Mouse (Mus musculus) erythroblast, embryonic 14.5 days (primary cell): Measurements from ENCODE around the gene Adamts18. TPM values are rescaled to one million over a fixed set of nuclear protein-coding genes. Genes with fewer than 3 reads are reported as not detected.

Source experiments
- H3K27me3 ChIP-seq: 2 replicates; pipeline ENCODE4 v1.6.1; 2012; ENCODE audit warnings: inconsistent platforms; ENCODE audit not compliant: control insufficient read depth
- H3K36me3 ChIP-seq: 2 replicates; pipeline ENCODE4 v1.6.1; 2012; ENCODE audit warnings: mild to moderate bottlenecking, inconsistent platforms; ENCODE audit not compliant: control insufficient read depth
- H3K4me1 ChIP-seq: 2 replicates; pipeline ENCODE4 v1.6.1; 2012; ENCODE audit warnings: inconsistent platforms; ENCODE audit not compliant: control insufficient read depth
- H3K4me3 ChIP-seq: replicated peaks from 2 replicates; pipeline ENCODE3; 2012; ENCODE audit warnings: moderate library complexity, mild to moderate bottlenecking, inconsistent platforms
- H3K9me3 ChIP-seq: 2 replicates; pipeline ENCODE4 v1.6.1; 2012; ENCODE audit warnings: low read length, inconsistent platforms, mixed read lengths; ENCODE audit not compliant: control insufficient read depth
- GATA1 ChIP-seq: IDR thresholded peaks from 2 replicates; pipeline ENCODE4 v1.6.1; 2012; ENCODE audit warnings: low read length, inconsistent platforms, mixed read lengths
- TAL1 ChIP-seq: IDR thresholded peaks from 3 replicates; pipeline ENCODE4 v1.6.1; 2012; ENCODE audit warnings: low read length, inconsistent platforms, mixed read lengths
- polyA plus RNA-seq: library from polyadenylated mRNA; stranded (reverse); fragments of >175 nt; gene quantifications from 2 replicates; pipeline ENCODE4 v1.2.3, GENCODE M21; 2012

Adamts18 gene
- polyA plus RNA-seq, 1 experiment, result not detected

DNA sequence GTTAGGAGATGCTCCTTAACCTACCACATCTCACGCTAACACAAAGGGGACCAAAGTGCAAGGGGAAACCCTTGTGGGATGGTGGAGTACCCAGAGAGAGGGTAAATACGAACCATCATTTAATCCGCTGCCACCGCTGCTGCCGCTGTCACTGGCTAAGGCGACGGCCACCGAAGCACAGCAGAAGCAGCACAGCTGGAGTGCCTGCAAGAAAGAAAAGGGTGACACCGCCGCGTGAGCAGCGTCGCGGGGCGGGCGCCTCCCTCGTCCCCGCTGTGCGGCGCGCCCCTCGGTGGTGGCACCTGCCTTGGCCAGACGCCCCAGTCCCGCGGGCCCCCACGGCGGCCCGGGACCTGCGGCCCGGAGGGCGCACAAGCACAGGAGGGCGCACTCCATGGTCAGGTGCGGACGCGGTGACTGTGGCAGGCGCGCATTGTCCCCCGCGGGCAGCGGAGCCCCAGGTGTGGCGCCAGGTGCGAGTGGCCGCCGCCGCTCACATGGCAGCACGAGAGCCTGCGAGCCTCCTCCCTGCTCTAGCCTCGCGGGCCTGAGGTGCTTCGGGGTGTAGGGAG lies 371 bp downstream of the Adamts18 start:
- Histone ChIP-seq H3K36me3 (no peaks in the 10 kb centered on the region), H3K9me3 (no peaks in the 10 kb centered on the region), H3K4me1 (no peaks in the 10 kb centered on the region), H3K27me3 (peaks cover 32% of the 10 kb centered on the region), H3K4me3 (no peak overlapping the region)
- TF ChIP-seq TAL1 (no peak), GATA1 (no peak)

DNA sequence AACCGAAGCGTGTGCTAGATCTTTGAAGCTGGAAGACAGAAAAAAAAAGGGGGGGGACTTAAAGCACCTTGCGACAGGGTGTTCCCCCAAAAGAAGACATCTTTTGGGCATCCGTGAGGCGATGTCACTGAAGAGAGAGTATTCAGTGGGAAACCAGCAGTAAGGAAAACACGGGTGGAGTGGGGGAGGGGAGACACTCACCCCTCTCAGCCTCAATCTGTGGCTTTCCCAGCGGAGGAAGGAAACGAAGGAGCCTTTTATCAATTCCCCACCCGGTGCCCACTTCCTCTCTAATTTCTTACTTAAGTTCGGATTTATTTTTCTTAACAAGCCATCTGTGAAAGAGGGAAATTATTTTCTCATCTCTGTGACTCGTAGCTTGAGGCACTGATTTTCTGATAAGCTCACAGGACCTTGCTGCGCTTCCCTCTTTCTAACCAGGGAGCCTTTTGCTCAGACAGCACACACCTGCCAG lies 895 bp downstream of the Adamts18 start:
- Histone ChIP-seq H3K4me1 (no peaks in the 10 kb centered on the region), H3K9me3 (no peaks in the 10 kb centered on the region), H3K36me3 (no peaks in the 10 kb centered on the region), H3K4me3 (no peak overlapping the region), H3K27me3 (peaks cover 32% of the 10 kb centered on the region)
- no peak for TF ChIP-seq TAL1
- TF ChIP-seq GATA1, result no peak

- Histone ChIP-seq H3K27me3 (peaks cover 32% of the 10 kb centered on the region), H3K36me3 (no peaks in the 10 kb centered on the region), H3K4me1 (no peaks in the 10 kb centered on the region), H3K4me3 (no peak overlapping the region), H3K9me3 (no peaks in the 10 kb centered on the region)
- TF ChIP-seq GATA1, result no peak
- TF ChIP-seq TAL1, result no peak
Observed at GRCm38 (mm10) chr8:113846669-113847068, 1.9 kb downstream of the Adamts18 start.

DNA sequence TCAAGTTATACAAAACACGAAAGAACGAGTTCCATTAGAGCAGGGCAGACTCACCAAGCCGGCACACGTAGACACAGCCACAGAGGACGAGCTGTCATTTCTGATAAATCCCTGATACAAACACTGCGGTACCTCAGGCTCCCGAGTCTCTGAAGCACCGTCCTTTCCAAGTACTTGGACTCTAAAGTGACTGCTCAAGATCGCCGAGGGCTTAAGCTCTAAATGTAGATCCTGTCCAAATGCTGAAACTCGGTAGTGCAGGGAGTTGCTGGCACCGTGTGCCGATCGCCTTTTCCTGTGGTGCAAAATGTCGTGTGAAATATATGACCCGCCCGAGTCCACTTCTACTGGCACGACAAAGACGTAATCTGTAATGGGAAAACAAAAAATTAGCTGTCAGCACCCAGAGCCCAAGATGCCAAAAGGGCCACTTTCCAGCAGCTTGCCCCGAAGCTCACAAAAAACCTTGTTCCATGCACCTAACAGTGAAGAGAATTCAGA lies 3.7 kb downstream of the Adamts18 start:
- Histone ChIP-seq H3K27me3 (peaks cover 29% of the 10 kb centered on the region), H3K36me3 (no peaks in the 10 kb centered on the region), H3K4me3 (no peak overlapping the region), H3K4me1 (no peaks in the 10 kb centered on the region), H3K9me3 (0 out of 2 replicates have a peak, but pooled peaks cover 2% of the 10 kb centered on the region)
- TF ChIP-seq TAL1 (no peak), GATA1 (no peak)

DNA sequence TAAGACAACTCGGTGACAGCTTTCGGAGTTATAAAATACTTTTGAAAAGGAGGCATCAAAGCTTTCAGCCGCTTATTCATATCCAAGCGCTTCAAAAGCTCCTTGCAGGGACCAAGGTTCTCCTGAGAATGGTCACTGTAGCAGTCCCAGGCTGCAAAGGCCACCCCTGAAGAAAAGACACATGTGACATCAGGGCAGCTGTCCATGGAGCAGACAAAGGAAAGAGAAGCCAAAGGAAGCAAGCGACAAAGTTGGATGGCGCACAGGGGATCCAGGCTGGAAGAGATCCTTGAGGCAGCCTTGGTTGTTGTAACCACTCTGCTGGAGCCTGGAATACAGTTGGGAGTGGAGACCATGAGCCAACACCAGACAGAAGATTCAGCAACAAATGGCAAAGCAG lies 10.3 kb downstream of the Adamts18 start:
- Histone ChIP-seq H3K27me3 (no peaks in the 10 kb centered on the region), H3K4me1 (no peaks in the 10 kb centered on the region), H3K4me3 (no peak overlapping the region), H3K36me3 (no peaks in the 10 kb centered on the region), H3K9me3 (peaks cover 11% of the 10 kb centered on the region; the same call in 1 of the 2 replicates)
- TF ChIP-seq TAL1, result no peak
- no peak for TF ChIP-seq GATA1

- TF ChIP-seq GATA1, result no peak
- no peak for TF ChIP-seq TAL1
- peaks cover 11% of the 10 kb centered on the region; the same call in 1 of the 2 replicates for H3K9me3 ChIP-seq
- H3K36me3 ChIP-seq, result no peaks in the 10 kb centered on the region
- H3K4me3 ChIP-seq, result no peak overlapping the region
- H3K27me3 ChIP-seq, result no peaks in the 10 kb centered on the region
- no peaks in the 10 kb centered on the region for H3K4me1 ChIP-seq
Observed at GRCm38 (mm10) chr8:113837570-113837915, 11.0 kb downstream of the Adamts18 start.

DNA sequence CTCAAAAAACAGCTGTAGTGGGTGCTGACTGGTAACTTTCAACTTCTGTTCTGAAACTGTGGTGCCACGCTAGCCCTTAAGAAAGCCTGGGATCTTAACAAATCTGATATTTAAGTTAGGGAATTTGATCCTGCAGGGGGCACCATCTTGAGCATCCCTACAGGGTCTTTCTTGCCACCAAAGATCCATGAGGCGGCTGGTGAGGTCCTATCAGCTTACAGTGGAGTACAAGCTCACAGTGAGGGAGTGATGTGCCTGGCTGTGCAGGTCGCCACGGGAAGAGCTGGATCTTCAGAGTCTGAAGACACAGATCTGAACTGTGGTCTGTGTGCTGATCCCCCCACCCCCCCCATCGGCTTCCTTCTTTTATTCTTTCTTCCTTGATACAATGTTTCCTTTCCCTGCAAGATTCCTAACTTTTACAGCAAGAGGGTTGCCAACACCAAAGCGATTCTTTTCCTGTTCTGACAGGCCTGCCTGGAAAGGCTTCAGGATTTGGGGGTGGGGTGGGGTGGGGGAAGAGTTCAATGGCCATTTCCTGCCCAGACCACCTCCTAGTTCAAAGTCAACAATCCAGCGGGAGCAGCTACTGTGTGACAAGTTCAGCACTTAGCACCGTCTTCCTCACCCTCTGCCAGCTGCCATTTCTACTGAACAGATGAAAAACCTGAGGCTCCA lies 11.5 kb downstream of the Adamts18 start:
- Histone ChIP-seq H3K27me3 (no peaks in the 10 kb centered on the region), H3K36me3 (no peaks in the 10 kb centered on the region), H3K4me1 (no peaks in the 10 kb centered on the region), H3K4me3 (no peak overlapping the region), H3K9me3 (peaks cover 11% of the 10 kb centered on the region; the same call in 1 of the 2 replicates)
- TF ChIP-seq GATA1 (no peak), TAL1 (no peak)

GRCm38 (mm10) chr8:113833644-113834043 lies 14.9 kb downstream of the Adamts18 start:
- TF ChIP-seq GATA1, result no peak
- TF ChIP-seq TAL1, result no peak

GRCm38 (mm10) chr8:113827270-113827669 lies 21.3 kb downstream of the Adamts18 start:
- TF ChIP-seq GATA1 (no peak), TAL1 (no peak)
- Histone ChIP-seq H3K27me3 (no peaks in the 10 kb centered on the region), H3K4me3 (no peak overlapping the region), H3K4me1 (no peaks in the 10 kb centered on the region), H3K36me3 (no peaks in the 10 kb centered on the region), H3K9me3 (peaks cover 20% of the 10 kb centered on the region)

More at GRCm38 (mm10) chr8:113833644-113834043, 14.9 kb downstream of the Adamts18 start:
- Histone ChIP-seq H3K9me3 (peaks cover 9% of the 10 kb centered on the region; the same call in 1 of the 2 replicates), H3K36me3 (no peaks in the 10 kb centered on the region), H3K4me3 (no peak overlapping the region), H3K27me3 (no peaks in the 10 kb centered on the region), H3K4me1 (no peaks in the 10 kb centered on the region)
